Mouse (Mus musculus): ENCODE measurements at regions not wholly inside any gene's neighbourhood (a gene's known extent, or its start where the extent isn't known, plus 50 kb on each side); places are given as distances from the start of the nearest gene placed in this dataset.

- DNase-seq: no peak
These were observed 659.6 kb upstream of the Kirrel3 start for GRCm38 (mm10) chr9:33826116-33826515.

GRCm38 (mm10) chr9:33827409-33827808 lies 658.3 kb upstream of the Kirrel3 start:
- no peak for DNase-seq

GRCm38 (mm10) chr9:33837666-33838380 lies 647.9 kb upstream of the Kirrel3 start:
- DNase-seq: no peak

GRCm38 (mm10) chr9:33849623-33850022 lies 636.1 kb upstream of the Kirrel3 start:
- no peak for DNase-seq

- no peak for DNase-seq
These were observed 635.7 kb upstream of the Kirrel3 start for GRCm38 (mm10) chr9:33850024-33850423.

- no peak for DNase-seq
These were observed 634.7 kb upstream of the Kirrel3 start for GRCm38 (mm10) chr9:33850993-33851392.

- DNase-seq: no peak
These were observed 629.5 kb upstream of the Kirrel3 start for GRCm38 (mm10) chr9:33856169-33856568.

- no peak for DNase-seq
These were observed 627.2 kb upstream of the Kirrel3 start for GRCm38 (mm10) chr9:33858511-33858910.

GRCm38 (mm10) chr9:33868666-33869065 lies 617.0 kb upstream of the Kirrel3 start:
- no peak for DNase-seq

- no peak for DNase-seq
These were observed 598.4 kb upstream of the Kirrel3 start for GRCm38 (mm10) chr9:33887279-33887678.

- no peak for DNase-seq
These were observed 593.7 kb upstream of the Kirrel3 start for GRCm38 (mm10) chr9:33892001-33892400.

GRCm38 (mm10) chr9:33901313-33902076 lies 584.2 kb upstream of the Kirrel3 start:
- DNase-seq: no peak

- no peak for DNase-seq
These were observed 581.6 kb upstream of the Kirrel3 start for GRCm38 (mm10) chr9:33903991-33904570.

GRCm38 (mm10) chr9:33914919-33915318 lies 570.8 kb upstream of the Kirrel3 start:
- no peak for DNase-seq

- no peak for DNase-seq
These were observed 570.2 kb upstream of the Kirrel3 start for GRCm38 (mm10) chr9:33915349-33916056.

GRCm38 (mm10) chr9:33930286-33930685 lies 555.4 kb upstream of the Kirrel3 start:
- no peak for DNase-seq

GRCm38 (mm10) chr9:33934071-33934470 lies 551.6 kb upstream of the Kirrel3 start:
- DNase-seq: no peak

GRCm38 (mm10) chr9:33954319-33954718 lies 531.4 kb upstream of the Kirrel3 start:
- no peak for DNase-seq

All from thymus, postnatal 36 days (tissue).